Mouse (Mus musculus) G1E (cell line): ENCODE results near the gene 4933402J07Rik.

Experiments
- CTCF ChIP-seq: IDR thresholded peaks from 2 replicates; pipeline ENCODE4 v1.5.1; 2012; ENCODE audit warnings: low read depth, low read length, inconsistent platforms, mixed read lengths
- GATA1 ChIP-seq: IDR thresholded peaks from 2 replicates; pipeline ENCODE4 v1.6.1; 2012; ENCODE audit warnings: borderline replicate concordance, low read length, inconsistent platforms, mixed read lengths
- GATA2 ChIP-seq: IDR thresholded peaks from 2 replicates; pipeline ENCODE4 v1.6.1; 2012; ENCODE audit warnings: low read depth, low read length, inconsistent platforms, borderline replicate concordance
- POLR2AphosphoS5 ChIP-seq: IDR thresholded peaks from 2 replicates; pipeline ENCODE4 v1.6.1; 2012; ENCODE audit warnings: low read depth, low read length, inconsistent platforms; ENCODE audit not compliant: insufficient replicate concordance

DNA sequence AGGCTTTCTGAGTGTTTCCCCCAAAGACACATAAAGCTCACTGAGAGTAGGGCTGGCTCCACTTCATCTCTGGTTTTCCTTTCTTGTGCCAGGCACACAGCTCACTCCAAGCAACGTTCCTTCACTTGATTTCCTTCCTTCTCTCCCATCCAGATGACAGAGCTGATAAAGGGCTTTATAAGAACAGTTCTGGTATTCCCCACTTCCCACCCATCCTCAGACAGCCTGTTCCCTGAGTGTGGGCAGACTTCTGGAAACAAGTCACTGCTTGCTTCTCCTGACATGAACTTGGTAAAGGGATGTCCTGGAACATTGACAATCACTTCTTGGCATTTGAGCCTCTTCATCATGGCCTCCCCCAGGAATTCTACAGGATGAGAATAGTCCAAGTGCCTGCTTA is 10.9 kb upstream of the 4933402J07Rik start:
- TF ChIP-seq CTCF, result no peak
- no peak for TF ChIP-seq POLR2AphosphoS5
- no peak for TF ChIP-seq GATA2
- TF ChIP-seq GATA1, result no peak
